Mouse (Mus musculus): ENCODE data around the gene Rnaseh2b. TPM values are rescaled to one million over a fixed set of nuclear protein-coding genes. Genes with fewer than 3 reads are reported as not detected.

The Rnaseh2b gene
- polyA plus RNA-seq, 1 experiment from 2014 or later, result 70.4 TPM

DNA sequence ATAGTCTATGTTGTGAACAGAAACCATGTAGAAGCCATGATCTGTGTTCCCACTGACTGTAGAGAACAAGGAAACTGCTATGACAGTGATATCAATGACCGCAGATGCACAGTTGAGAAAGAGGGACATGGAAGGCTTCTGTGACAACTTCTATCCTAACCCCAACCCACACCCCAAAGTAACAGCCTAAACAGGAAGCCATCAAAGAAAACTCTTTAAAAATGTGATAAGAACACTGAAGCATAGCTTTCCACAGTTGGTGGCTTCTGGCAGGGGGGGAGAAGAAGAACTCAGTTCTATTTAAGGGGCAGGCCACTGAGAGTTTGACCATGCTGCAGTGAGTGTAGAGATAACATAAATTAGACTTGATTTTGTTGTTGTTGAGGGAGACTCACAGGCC is 19.3 kb downstream of the Rnaseh2b start:
- no peak overlapping the region for H3K4me2 ChIP-seq (ENCODE audit: low read length)
- no peak for ATAC-seq (ENCODE audit: insufficient number of reproducible peaks, insufficient read depth, low FRiP score, low read depth)
- H3K4me3 ChIP-seq (ENCODE audit: control insufficient read depth in 1 of 2, insufficient read depth in 1 of 2, low read depth in 1 of 2, low read length in 2 of 2), result no peak overlapping the region
- no peak overlapping the region for H3K9ac ChIP-seq (ENCODE audit: low read length)
- no peaks in the 10 kb centered on the region for H3K27me3 ChIP-seq (ENCODE audit: control insufficient read depth, insufficient read depth, low read length)
- no peak overlapping the region; a peak in 1 of 4 replicates for H3K27ac ChIP-seq (replicated peaks in 1 of 2; ENCODE audit: control insufficient read depth in 1 of 2, insufficient read depth in 1 of 2, low read depth in 2 of 2, low read length in 2 of 2)
- H3K9me3 ChIP-seq (ENCODE audit: control insufficient read depth, low read length), result no peaks in the 10 kb centered on the region
- peaks cover 8 to 22% of the 10 kb centered on the region in 2 experiments for H3K4me1 ChIP-seq (ENCODE audit: control insufficient read depth in 2 of 2, insufficient read depth in 2 of 2, low read length in 2 of 2)
- no peaks in the 10 kb centered on the region for H3K36me3 ChIP-seq (ENCODE audit: control insufficient read depth, insufficient read depth, low read length)
- WGBS, result 52% methylated on average over 1 of the region's 1 CpGs

DNA sequence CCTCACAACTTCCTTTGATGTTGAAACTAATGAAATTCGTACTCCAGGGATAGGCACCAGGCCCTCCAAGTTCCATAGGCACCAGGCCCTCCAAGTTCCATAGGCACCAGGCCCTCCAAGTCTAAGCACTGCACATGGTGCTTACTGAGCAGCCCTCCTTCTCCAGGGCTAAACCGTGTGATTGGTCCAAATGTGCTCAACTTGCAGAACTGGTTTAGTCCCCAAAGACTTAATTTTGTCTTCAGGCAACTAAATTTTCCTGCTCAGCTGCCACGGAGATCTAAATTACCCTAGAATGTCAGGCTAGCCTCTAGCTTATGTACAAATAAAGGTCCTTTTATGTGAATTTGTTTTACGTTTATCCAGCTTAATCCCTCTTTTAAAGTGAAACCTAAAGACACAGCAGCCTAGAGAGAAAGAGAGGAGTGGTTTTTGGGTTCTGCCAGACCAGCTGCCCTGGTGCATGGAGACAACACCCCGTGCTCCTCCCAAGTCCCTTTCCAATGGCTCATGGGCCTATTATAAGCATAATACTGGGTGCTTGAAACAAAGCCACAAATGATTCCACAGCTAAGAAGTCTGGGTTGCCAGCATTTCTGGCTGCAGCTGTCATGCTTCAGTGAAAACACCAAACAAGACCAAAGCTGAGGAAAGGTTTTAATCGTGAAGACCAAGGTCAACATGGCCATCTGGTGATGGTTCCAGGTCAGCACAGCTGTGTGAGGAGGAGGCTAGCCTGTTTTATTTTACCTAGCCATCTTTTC is 30.4 kb downstream of the Rnaseh2b start:
- no peak for ATAC-seq (ENCODE audit: insufficient number of reproducible peaks, insufficient read depth, low FRiP score, low read depth)
- H3K9me3 ChIP-seq (ENCODE audit: control insufficient read depth, low read length), result no peaks in the 10 kb centered on the region
- no peak overlapping the region for H3K9ac ChIP-seq (ENCODE audit: low read length)
- no peak overlapping the region for H3K4me3 ChIP-seq (ENCODE audit: control insufficient read depth in 1 of 2, insufficient read depth in 1 of 2, low read depth in 1 of 2, low read length in 2 of 2)
- 57% methylated on average over 6 of the region's 6 CpGs for WGBS
- H3K27me3 ChIP-seq (ENCODE audit: control insufficient read depth, insufficient read depth, low read length), result no peaks in the 10 kb centered on the region
- H3K27ac ChIP-seq (replicated peaks in 1 of 2; ENCODE audit: control insufficient read depth in 1 of 2, insufficient read depth in 1 of 2, low read depth in 2 of 2, low read length in 2 of 2), result no peak overlapping the region
- no peaks in the 10 kb centered on the region for H3K36me3 ChIP-seq (ENCODE audit: control insufficient read depth, insufficient read depth, low read length)
- H3K4me1 ChIP-seq (ENCODE audit: control insufficient read depth in 2 of 2, insufficient read depth in 2 of 2, low read length in 2 of 2), result peaks cover 0 to 4% of the 10 kb centered on the region in 2 experiments; a peak in 1 of 4 replicates
- no peak overlapping the region for H3K4me2 ChIP-seq (ENCODE audit: low read length)

DNA sequence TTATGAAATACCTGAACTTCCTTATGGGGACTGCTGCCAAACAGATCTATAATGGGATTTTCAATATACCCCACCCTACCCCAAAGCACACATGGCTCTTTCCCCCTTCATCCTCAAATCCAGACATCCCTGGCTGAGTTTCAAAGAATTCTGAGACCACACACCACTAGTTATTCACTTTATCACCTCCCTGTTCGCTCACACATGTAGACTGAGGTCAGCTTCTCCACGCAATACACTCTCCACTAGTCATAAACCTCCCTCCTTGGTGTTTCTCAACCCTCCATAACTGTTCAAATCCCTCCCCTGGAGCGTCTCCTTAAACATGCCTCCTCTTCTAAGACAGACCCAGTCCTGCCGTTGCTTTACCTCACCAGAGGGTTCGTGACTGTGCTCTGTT is 31.1 kb downstream of the Rnaseh2b start:
- ATAC-seq (ENCODE audit: insufficient number of reproducible peaks, insufficient read depth, low FRiP score, low read depth), result no peak
- 83% methylated on average over 5 of the region's 5 CpGs for WGBS
- Histone ChIP-seq H3K9ac (ENCODE audit: low read length) (no peak overlapping the region), H3K27me3 (ENCODE audit: control insufficient read depth, insufficient read depth, low read length) (no peaks in the 10 kb centered on the region), H3K27ac (replicated peaks in 1 of 2; ENCODE audit: control insufficient read depth in 1 of 2, insufficient read depth in 1 of 2, low read depth in 2 of 2, low read length in 2 of 2) (no peak overlapping the region), H3K4me2 (ENCODE audit: low read length) (no peak overlapping the region), H3K9me3 (ENCODE audit: control insufficient read depth, low read length) (no peaks in the 10 kb centered on the region), H3K36me3 (ENCODE audit: control insufficient read depth, insufficient read depth, low read length) (no peaks in the 10 kb centered on the region), H3K4me1 (ENCODE audit: control insufficient read depth in 2 of 2, insufficient read depth in 2 of 2, low read length in 2 of 2) (peaks cover 0 to 4% of the 10 kb centered on the region in 2 experiments; a peak in 1 of 4 replicates), H3K4me3 (ENCODE audit: control insufficient read depth in 1 of 2, insufficient read depth in 1 of 2, low read depth in 1 of 2, low read length in 2 of 2) (no peak overlapping the region)

DNA sequence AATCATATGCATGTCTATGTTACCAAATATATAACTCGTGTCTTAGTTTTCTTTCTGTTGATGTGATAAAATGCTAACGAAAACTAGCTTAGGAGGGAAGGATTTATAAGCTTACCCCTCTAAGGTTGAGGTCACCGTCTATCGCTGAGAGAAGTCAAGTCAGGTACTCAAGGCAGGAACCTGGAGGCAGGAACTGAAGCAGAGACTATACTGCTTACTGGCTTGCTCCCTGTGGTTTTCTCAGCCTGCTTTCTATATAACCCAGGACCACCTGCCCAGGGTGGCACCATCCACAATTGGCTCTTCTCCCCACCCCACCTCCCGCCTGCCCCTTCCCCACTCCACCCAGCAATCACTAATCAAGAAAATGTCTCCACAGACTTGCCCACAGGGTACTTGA is 32.6 kb downstream of the Rnaseh2b start:
- H3K27me3 ChIP-seq (ENCODE audit: control insufficient read depth, insufficient read depth, low read length), result no peaks in the 10 kb centered on the region
- no peaks in the 10 kb centered on the region for H3K9me3 ChIP-seq (ENCODE audit: control insufficient read depth, low read length)
- no peak overlapping the region for H3K27ac ChIP-seq (replicated peaks in 1 of 2; ENCODE audit: control insufficient read depth in 1 of 2, insufficient read depth in 1 of 2, low read depth in 2 of 2, low read length in 2 of 2)
- no peak overlapping the region for H3K4me3 ChIP-seq (ENCODE audit: control insufficient read depth in 1 of 2, insufficient read depth in 1 of 2, low read depth in 1 of 2, low read length in 2 of 2)
- ATAC-seq (ENCODE audit: insufficient number of reproducible peaks, insufficient read depth, low FRiP score, low read depth), result no peak
- peaks cover 0 to 4% of the 10 kb centered on the region in 2 experiments; a peak in 1 of 4 replicates for H3K4me1 ChIP-seq (ENCODE audit: control insufficient read depth in 2 of 2, insufficient read depth in 2 of 2, low read length in 2 of 2)
- 88% methylated on average over 5 of the region's 5 CpGs for WGBS
- H3K4me2 ChIP-seq (ENCODE audit: low read length), result no peak overlapping the region
- H3K9ac ChIP-seq (ENCODE audit: low read length), result no peak overlapping the region
- H3K36me3 ChIP-seq (ENCODE audit: control insufficient read depth, insufficient read depth, low read length), result no peaks in the 10 kb centered on the region

DNA sequence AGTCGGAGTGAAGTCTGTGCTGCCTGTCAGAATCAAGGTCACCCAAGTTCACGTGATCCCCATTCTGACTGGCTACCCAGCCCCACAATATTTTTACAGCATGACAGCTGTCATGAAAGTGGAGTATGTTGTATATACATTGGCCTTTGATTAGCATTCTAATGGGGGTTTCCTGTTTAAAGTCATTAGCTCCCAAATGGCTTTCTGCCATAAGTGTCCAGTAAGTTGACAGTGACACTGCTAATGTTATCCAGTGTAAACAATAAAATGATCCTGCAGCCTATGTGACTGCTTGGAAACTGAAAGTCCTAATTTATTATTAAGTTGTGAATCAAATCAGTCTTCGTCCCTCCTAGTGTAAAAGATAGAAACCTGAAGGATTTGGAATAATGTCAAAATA is 33.6 kb downstream of the Rnaseh2b start:
- no peak overlapping the region for H3K27ac ChIP-seq (replicated peaks in 1 of 2; ENCODE audit: control insufficient read depth in 1 of 2, insufficient read depth in 1 of 2, low read depth in 2 of 2, low read length in 2 of 2)
- no peak overlapping the region for H3K4me2 ChIP-seq (ENCODE audit: low read length)
- no peak overlapping the region for H3K4me3 ChIP-seq (ENCODE audit: control insufficient read depth in 1 of 2, insufficient read depth in 1 of 2, low read depth in 1 of 2, low read length in 2 of 2)
- peaks cover 0 to 4% of the 10 kb centered on the region in 2 experiments; a peak in 1 of 4 replicates for H3K4me1 ChIP-seq (ENCODE audit: control insufficient read depth in 2 of 2, insufficient read depth in 2 of 2, low read length in 2 of 2)
- H3K36me3 ChIP-seq (ENCODE audit: control insufficient read depth, insufficient read depth, low read length), result no peaks in the 10 kb centered on the region
- ATAC-seq (ENCODE audit: insufficient number of reproducible peaks, insufficient read depth, low FRiP score, low read depth), result no peak
- WGBS, result 75% methylated on average over 3 of the region's 3 CpGs
- no peak overlapping the region for H3K9ac ChIP-seq (ENCODE audit: low read length)
- H3K9me3 ChIP-seq (ENCODE audit: control insufficient read depth, low read length), result no peaks in the 10 kb centered on the region
- no peaks in the 10 kb centered on the region for H3K27me3 ChIP-seq (ENCODE audit: control insufficient read depth, insufficient read depth, low read length)

DNA sequence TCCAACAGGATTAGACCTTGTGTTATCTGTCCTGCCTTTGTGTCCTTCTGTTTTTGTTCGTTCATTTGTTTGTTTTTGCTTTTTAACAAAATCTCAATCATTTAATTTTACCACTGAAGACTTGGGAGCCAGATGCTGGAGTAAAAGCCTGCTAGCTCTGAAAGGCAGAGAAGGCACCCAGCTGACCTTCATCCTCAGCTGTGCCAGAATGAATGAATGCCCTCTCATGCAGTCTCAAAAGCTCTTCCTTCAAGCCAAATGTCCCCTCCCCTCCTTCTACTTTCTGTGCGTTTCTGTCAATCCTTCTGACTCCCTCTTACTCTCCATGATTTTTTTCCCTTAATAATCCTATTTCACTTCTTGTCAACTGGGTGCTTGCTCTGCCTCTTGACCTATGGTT is 34.8 kb downstream of the Rnaseh2b start:
- Histone ChIP-seq H3K9me3 (ENCODE audit: control insufficient read depth, low read length) (no peaks in the 10 kb centered on the region), H3K36me3 (ENCODE audit: control insufficient read depth, insufficient read depth, low read length) (no peaks in the 10 kb centered on the region), H3K4me1 (ENCODE audit: control insufficient read depth in 2 of 2, insufficient read depth in 2 of 2, low read length in 2 of 2) (peaks cover 3 to 10% of the 10 kb centered on the region in 2 experiments), H3K27ac (replicated peaks in 1 of 2; ENCODE audit: control insufficient read depth in 1 of 2, insufficient read depth in 1 of 2, low read depth in 2 of 2, low read length in 2 of 2) (no peak overlapping the region), H3K4me3 (ENCODE audit: control insufficient read depth in 1 of 2, insufficient read depth in 1 of 2, low read depth in 1 of 2, low read length in 2 of 2) (no peak overlapping the region), H3K27me3 (ENCODE audit: control insufficient read depth, insufficient read depth, low read length) (no peaks in the 10 kb centered on the region), H3K4me2 (ENCODE audit: low read length) (no peak overlapping the region), H3K9ac (ENCODE audit: low read length) (no peak overlapping the region; the same call in 1 of the 2 replicates)
- 37% methylated on average over 2 of the region's 2 CpGs for WGBS
- no peak for ATAC-seq (ENCODE audit: insufficient number of reproducible peaks, insufficient read depth, low FRiP score, low read depth)

DNA sequence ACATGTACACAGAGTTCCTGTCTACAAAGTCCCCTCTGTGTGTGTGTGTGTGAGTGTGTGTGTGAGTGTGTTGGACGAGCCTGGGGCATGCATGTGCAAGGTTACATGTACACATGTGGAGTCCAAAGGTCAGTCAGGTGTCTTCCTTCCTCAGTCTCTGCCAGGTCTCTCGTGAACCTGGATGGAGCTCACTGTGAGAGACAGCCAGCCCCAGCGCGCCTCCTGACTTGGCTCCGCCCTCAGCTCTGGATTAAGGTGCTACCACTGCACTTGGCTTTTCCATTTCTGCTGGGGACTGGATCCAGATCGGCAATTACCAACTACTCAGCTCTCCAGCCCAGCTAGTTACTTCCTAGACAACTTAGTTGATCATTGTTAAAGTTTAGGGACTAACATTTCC is 36.2 kb downstream of the Rnaseh2b start:
- Histone ChIP-seq H3K4me3 (ENCODE audit: control insufficient read depth in 1 of 2, insufficient read depth in 1 of 2, low read depth in 1 of 2, low read length in 2 of 2) (no peak overlapping the region), H3K27me3 (ENCODE audit: control insufficient read depth, insufficient read depth, low read length) (no peaks in the 10 kb centered on the region), H3K36me3 (ENCODE audit: control insufficient read depth, insufficient read depth, low read length) (no peaks in the 10 kb centered on the region), H3K27ac (replicated peaks in 1 of 2; ENCODE audit: control insufficient read depth in 1 of 2, insufficient read depth in 1 of 2, low read depth in 2 of 2, low read length in 2 of 2) (no peak overlapping the region; a peak in 1 of 4 replicates), H3K4me1 (ENCODE audit: control insufficient read depth in 2 of 2, insufficient read depth in 2 of 2, low read length in 2 of 2) (peaks cover 3 to 17% of the 10 kb centered on the region in 2 experiments), H3K9me3 (ENCODE audit: control insufficient read depth, low read length) (no peaks in the 10 kb centered on the region), H3K4me2 (ENCODE audit: low read length) (no peak overlapping the region), H3K9ac (ENCODE audit: low read length) (peak overlapping the region; percentile 34; the same call in 1 of the 2 replicates)
- WGBS, result 37% methylated on average over 6 of the region's 6 CpGs
- no peak for ATAC-seq (ENCODE audit: insufficient number of reproducible peaks, insufficient read depth, low FRiP score, low read depth)

DNA sequence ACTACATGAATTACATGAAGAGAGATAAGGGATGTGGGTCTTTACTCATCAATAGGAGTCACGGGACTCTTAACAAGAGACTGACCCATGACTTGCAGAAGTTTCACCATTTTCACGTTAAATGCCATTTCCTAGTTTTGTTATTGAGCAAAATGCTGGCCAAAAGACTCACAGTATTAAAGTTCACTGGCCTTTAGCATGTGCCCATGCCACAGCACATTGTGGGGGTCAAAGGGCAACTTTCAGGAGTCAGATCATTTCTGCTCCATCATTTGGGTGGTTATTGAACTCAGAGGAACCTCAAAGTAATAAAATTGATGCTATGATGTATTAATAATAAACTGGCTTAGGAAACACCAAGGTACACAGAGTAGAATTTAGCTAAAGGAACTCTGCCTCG is 37.2 kb downstream of the Rnaseh2b start:
- Histone ChIP-seq H3K4me3 (ENCODE audit: control insufficient read depth in 1 of 2, insufficient read depth in 1 of 2, low read depth in 1 of 2, low read length in 2 of 2) (no peak overlapping the region), H3K4me1 (ENCODE audit: control insufficient read depth in 2 of 2, insufficient read depth in 2 of 2, low read length in 2 of 2) (peaks cover 5 to 21% of the 10 kb centered on the region in 2 experiments), H3K4me2 (ENCODE audit: low read length) (no peak overlapping the region), H3K36me3 (ENCODE audit: control insufficient read depth, insufficient read depth, low read length) (no peaks in the 10 kb centered on the region), H3K9ac (ENCODE audit: low read length) (no peak overlapping the region), H3K27ac (replicated peaks in 1 of 2; ENCODE audit: control insufficient read depth in 1 of 2, insufficient read depth in 1 of 2, low read depth in 2 of 2, low read length in 2 of 2) (no peak overlapping the region), H3K9me3 (ENCODE audit: control insufficient read depth, low read length) (no peaks in the 10 kb centered on the region), H3K27me3 (ENCODE audit: control insufficient read depth, insufficient read depth, low read length) (no peaks in the 10 kb centered on the region)
- ATAC-seq (ENCODE audit: insufficient number of reproducible peaks, insufficient read depth, low FRiP score, low read depth), result no peak
- 82% methylated on average over 3 of the region's 3 CpGs for WGBS

Data from heart, embryonic 14.5 days (tissue).